Mouse (Mus musculus): Measurements from ENCODE around the gene Vmn2r108. TPM values are rescaled to one million over a fixed set of nuclear protein-coding genes. Genes with fewer than 3 reads are reported as not detected.
"Not testable (repeated sequence)": the region's sequence is repeated elsewhere in the genome, so short reads cannot be mapped to it uniquely, and the experiment has no call there.

Gene Vmn2r108
- 0.07 TPM in 1 of 2 replicates, not detected in the other for polyA plus RNA-seq (2011; ENCODE audit: insufficient read depth, insufficient read length, low read depth, missing spikeins)

DNA sequence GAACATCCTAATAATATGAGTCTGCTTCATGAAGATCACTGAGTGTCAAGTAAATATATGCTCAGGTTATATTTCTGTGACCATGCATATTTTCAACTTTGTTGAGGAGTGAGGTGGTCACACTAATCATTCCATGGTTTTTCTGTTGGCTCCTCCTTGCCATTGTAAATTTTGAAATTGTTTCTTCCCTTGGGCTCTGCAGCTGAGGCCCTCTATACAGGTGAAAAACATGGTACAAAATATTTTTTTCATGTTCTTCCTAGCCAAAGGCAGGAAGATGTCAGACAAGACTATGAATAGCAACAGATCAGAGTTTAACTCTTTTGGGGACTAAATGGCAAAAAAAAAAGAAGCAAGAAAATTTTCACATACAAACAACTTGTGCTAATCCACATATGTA is at the start of gene Vmn2r108:
TSS of gene Vmn2r108 (minus strand) at position 101 of the 400 bp plus-strand sequence.
- no peak within 1 kb of the TSS for H3K27ac ChIP-seq (ENCODE audit: insufficient read depth, low read length)
- no peak for TF ChIP-seq POLR2A (IDR thresholded peaks at IDR 0.05; ENCODE audit: insufficient read depth, low read length)
- TF ChIP-seq EP300 (IDR thresholded peaks at IDR 0.05; ENCODE audit: insufficient read depth, low read depth, low read length): no peak
- TF ChIP-seq CTCF (IDR thresholded peaks at IDR 0.05; ENCODE audit: low read depth, low read length): no peak
- H3K9ac ChIP-seq (ENCODE audit: low read depth, poor library complexity, severe bottlenecking): no peak within 1 kb of the TSS
- H3K4me3 ChIP-seq (ENCODE audit: low read depth, low read length): no peak within 1 kb of the TSS
- no peaks in the 10 kb centered on the region for H3K4me1 ChIP-seq (ENCODE audit: control insufficient read depth, insufficient read depth, low read length)
- H3K36me3 ChIP-seq (ENCODE audit: control insufficient read depth, insufficient read depth, low read length, poor library complexity, severe bottlenecking): no peaks in the 10 kb centered on the region
- no peaks in the 10 kb centered on the region for H3K27me3 ChIP-seq (ENCODE audit: control insufficient read depth, insufficient read depth, low read length, poor library complexity, severe bottlenecking)
- H3K9me3 ChIP-seq (replicated peaks; ENCODE audit: control insufficient read depth, insufficient read depth, low read length, poor library complexity, severe bottlenecking): no peaks in the 10 kb centered on the region

GRCm38 (mm10) chr17:20508247-20508646 is 27.1 kb upstream of the Vmn2r108 start:
- H3K9me3 ChIP-seq (replicated peaks; ENCODE audit: control insufficient read depth, insufficient read depth, low read length, poor library complexity, severe bottlenecking); H3K27me3 ChIP-seq (ENCODE audit: control insufficient read depth, insufficient read depth, low read length, poor library complexity, severe bottlenecking); H3K4me3 ChIP-seq (ENCODE audit: low read depth, low read length); H3K4me1 ChIP-seq (ENCODE audit: control insufficient read depth, insufficient read depth, low read length); H3K36me3 ChIP-seq (ENCODE audit: control insufficient read depth, insufficient read depth, low read length, poor library complexity, severe bottlenecking); H3K9ac ChIP-seq (ENCODE audit: low read depth, poor library complexity, severe bottlenecking); H3K27ac ChIP-seq (ENCODE audit: insufficient read depth, low read length): not testable (repeated sequence)

- Histone ChIP-seq H3K9ac (ENCODE audit: low read depth, poor library complexity, severe bottlenecking) (no peak within 1 kb of the TSS), H3K27me3 (ENCODE audit: control insufficient read depth, insufficient read depth, low read length, poor library complexity, severe bottlenecking) (no peaks in the 10 kb centered on the region), H3K36me3 (ENCODE audit: control insufficient read depth, insufficient read depth, low read length, poor library complexity, severe bottlenecking) (no peaks in the 10 kb centered on the region), H3K4me1 (ENCODE audit: control insufficient read depth, insufficient read depth, low read length) (no peaks in the 10 kb centered on the region), H3K4me3 (ENCODE audit: low read depth, low read length) (no peak within 1 kb of the TSS), H3K9me3 (replicated peaks; ENCODE audit: control insufficient read depth, insufficient read depth, low read length, poor library complexity, severe bottlenecking) (no peaks in the 10 kb centered on the region), H3K27ac (ENCODE audit: insufficient read depth, low read length) (no peak within 1 kb of the TSS)
- TF ChIP-seq CTCF (IDR thresholded peaks at IDR 0.05; ENCODE audit: low read depth, low read length): no peak
- no peak for TF ChIP-seq EP300 (IDR thresholded peaks at IDR 0.05; ENCODE audit: insufficient read depth, low read depth, low read length)
- TF ChIP-seq POLR2A (IDR thresholded peaks at IDR 0.05; ENCODE audit: insufficient read depth, low read length): no peak
Observed at GRCm38 (mm10) chr17:20497858-20498257, 16.7 kb upstream of the Vmn2r108 start, which contains the start of gene Vmn1r225. Gene Vmn1r225 (plus strand): TSS chr17:20498158.

DNA sequence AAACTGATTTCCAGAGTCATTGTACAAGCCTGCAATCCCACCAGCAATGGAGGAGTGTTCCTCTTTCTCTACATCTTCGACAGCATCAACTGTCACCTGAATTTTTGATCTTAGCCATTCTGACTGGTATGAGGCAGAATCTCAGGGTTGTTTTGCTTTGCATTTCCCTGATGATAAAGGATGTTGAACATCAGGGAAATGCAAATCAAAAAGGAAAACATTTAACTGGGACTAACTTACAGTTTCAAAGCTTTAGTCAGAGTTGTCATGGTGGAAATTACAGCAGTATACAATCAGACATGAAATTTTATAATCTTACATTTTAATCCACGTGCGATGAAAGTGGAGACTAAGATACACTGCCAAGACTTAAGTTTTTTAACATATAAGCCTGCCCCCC is 7.8 kb downstream of the Vmn2r108 start:
- no peaks in the 10 kb centered on the region for H3K36me3 ChIP-seq (ENCODE audit: control insufficient read depth, insufficient read depth, low read length, poor library complexity, severe bottlenecking)
- H3K27me3 ChIP-seq (ENCODE audit: control insufficient read depth, insufficient read depth, low read length, poor library complexity, severe bottlenecking): no peaks in the 10 kb centered on the region
- H3K4me1 ChIP-seq (ENCODE audit: control insufficient read depth, insufficient read depth, low read length): no peaks in the 10 kb centered on the region
- no peak overlapping the region for H3K27ac ChIP-seq (ENCODE audit: insufficient read depth, low read length)
- H3K4me3 ChIP-seq (ENCODE audit: low read depth, low read length): no peak overlapping the region
- TF ChIP-seq EP300 (IDR thresholded peaks at IDR 0.05; ENCODE audit: insufficient read depth, low read depth, low read length): no peak
- TF ChIP-seq POLR2A (IDR thresholded peaks at IDR 0.05; ENCODE audit: insufficient read depth, low read length): no peak
- TF ChIP-seq CTCF (IDR thresholded peaks at IDR 0.05; ENCODE audit: low read depth, low read length): no peak
- H3K9ac ChIP-seq (ENCODE audit: low read depth, poor library complexity, severe bottlenecking): no peak overlapping the region
- no peaks in the 10 kb centered on the region for H3K9me3 ChIP-seq (replicated peaks; ENCODE audit: control insufficient read depth, insufficient read depth, low read length, poor library complexity, severe bottlenecking)

DNA sequence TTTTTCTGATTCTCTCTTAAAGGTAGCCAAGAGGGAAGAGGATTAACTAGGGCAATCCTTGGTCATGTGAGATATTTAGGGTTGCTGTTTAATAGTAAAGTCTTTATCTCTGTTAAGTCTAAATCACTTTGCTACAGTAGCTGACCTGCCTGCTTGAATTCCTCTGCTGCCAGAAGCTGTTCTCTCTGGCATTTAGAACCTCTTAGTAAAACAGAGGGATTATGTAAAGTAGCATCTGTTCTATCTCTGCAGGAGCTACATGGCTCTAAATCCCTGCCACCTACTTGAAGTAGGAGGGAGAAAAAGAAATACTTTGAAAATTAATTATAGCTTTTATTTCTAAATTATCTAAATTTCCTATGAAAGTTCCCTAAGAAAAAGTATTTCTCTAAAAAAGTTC is 41.9 kb downstream of the Vmn2r108 start:
- Histone ChIP-seq H3K9me3 (replicated peaks; ENCODE audit: control insufficient read depth, insufficient read depth, low read length, poor library complexity, severe bottlenecking) (no peaks in the 10 kb centered on the region; the same call in 1 of the 2 replicates), H3K27me3 (ENCODE audit: control insufficient read depth, insufficient read depth, low read length, poor library complexity, severe bottlenecking) (no peaks in the 10 kb centered on the region), H3K9ac (ENCODE audit: low read depth, poor library complexity, severe bottlenecking) (no peak overlapping the region), H3K36me3 (ENCODE audit: control insufficient read depth, insufficient read depth, low read length, poor library complexity, severe bottlenecking) (no peaks in the 10 kb centered on the region), H3K27ac (ENCODE audit: insufficient read depth, low read length) (no peak overlapping the region), H3K4me1 (ENCODE audit: control insufficient read depth, insufficient read depth, low read length) (no peaks in the 10 kb centered on the region), H3K4me3 (ENCODE audit: low read depth, low read length) (no peak overlapping the region)
- TF ChIP-seq CTCF (IDR thresholded peaks at IDR 0.05; ENCODE audit: low read depth, low read length): no peak
- TF ChIP-seq EP300 (IDR thresholded peaks at IDR 0.05; ENCODE audit: insufficient read depth, low read depth, low read length): no peak
- no peak for TF ChIP-seq POLR2A (IDR thresholded peaks at IDR 0.05; ENCODE audit: insufficient read depth, low read length)

DNA sequence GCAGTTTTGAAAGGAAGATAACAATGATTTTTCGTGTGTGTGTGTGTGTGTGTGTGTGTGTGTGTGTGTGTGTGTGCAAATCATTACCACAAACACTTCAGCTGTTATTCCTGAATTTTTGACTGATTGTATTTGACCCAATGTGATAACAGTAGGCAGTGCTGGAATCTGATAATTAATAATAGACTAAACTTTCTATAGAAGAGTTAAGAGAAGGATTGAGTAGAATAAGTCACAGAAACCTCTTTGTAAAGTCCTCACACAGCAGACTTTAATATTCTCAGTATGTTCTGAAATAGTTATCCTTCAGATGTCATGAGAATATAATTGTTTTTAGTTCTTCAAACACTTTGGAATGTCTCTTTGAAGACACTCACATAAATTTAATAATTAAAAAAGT is 67.3 kb downstream of the Vmn2r108 start, which contains the start of gene Vmn1r224:
TSS of gene Vmn1r224 (plus strand) at position 301 of the 400 bp plus-strand sequence.
- Histone ChIP-seq H3K9ac (ENCODE audit: low read depth, poor library complexity, severe bottlenecking) (no peak within 1 kb of the TSS), H3K9me3 (replicated peaks; ENCODE audit: control insufficient read depth, insufficient read depth, low read length, poor library complexity, severe bottlenecking) (no peaks in the 10 kb centered on the region), H3K27me3 (ENCODE audit: control insufficient read depth, insufficient read depth, low read length, poor library complexity, severe bottlenecking) (no peaks in the 10 kb centered on the region), H3K4me3 (ENCODE audit: low read depth, low read length) (no peak within 1 kb of the TSS), H3K36me3 (ENCODE audit: control insufficient read depth, insufficient read depth, low read length, poor library complexity, severe bottlenecking) (no peaks in the 10 kb centered on the region), H3K4me1 (ENCODE audit: control insufficient read depth, insufficient read depth, low read length) (no peaks in the 10 kb centered on the region), H3K27ac (ENCODE audit: insufficient read depth, low read length) (no peak within 1 kb of the TSS)
- TF ChIP-seq POLR2A (IDR thresholded peaks at IDR 0.05; ENCODE audit: insufficient read depth, low read length): no peak
- TF ChIP-seq CTCF (IDR thresholded peaks at IDR 0.05; ENCODE audit: low read depth, low read length): no peak
- TF ChIP-seq EP300 (IDR thresholded peaks at IDR 0.05; ENCODE audit: insufficient read depth, low read depth, low read length): no peak

Other genes starting within 250 kb of the Vmn2r108 start
- not detected in 2 replicates for gene Vmn2r105, start 246.3 kb downstream of the Vmn2r108 start, polyA plus RNA-seq (2011; ENCODE audit: insufficient read depth, insufficient read length, low read depth, missing spikeins)
- gene Vmn2r106, start 195.8 kb downstream of the Vmn2r108 start, polyA plus RNA-seq (2011; ENCODE audit: insufficient read depth, insufficient read length, low read depth, missing spikeins): not detected in 2 replicates
- gene Vmn2r107, start 136.1 kb downstream of the Vmn2r108 start, polyA plus RNA-seq (2011; ENCODE audit: insufficient read depth, insufficient read length, low read depth, missing spikeins): not detected in 2 replicates
- gene Vmn1r224, start 67.2 kb downstream of the Vmn2r108 start, polyA plus RNA-seq (2011; ENCODE audit: insufficient read depth, insufficient read length, low read depth, missing spikeins): not detected in 2 replicates
- not detected in 2 replicates for gene Vmn1r225, start 16.8 kb upstream of the Vmn2r108 start, polyA plus RNA-seq (2011; ENCODE audit: insufficient read depth, insufficient read length, low read depth, missing spikeins)
- gene Vmn2r109, start 83.4 kb upstream of the Vmn2r108 start, polyA plus RNA-seq (2011; ENCODE audit: insufficient read depth, insufficient read length, low read depth, missing spikeins): not detected in 2 replicates
- gene Vmn2r110, start 115.1 kb upstream of the Vmn2r108 start, polyA plus RNA-seq (2011; ENCODE audit: insufficient read depth, insufficient read length, low read depth, missing spikeins): not detected in 2 replicates
- gene Fpr-rs3, start 143.5 kb upstream of the Vmn2r108 start, polyA plus RNA-seq (2011; ENCODE audit: insufficient read depth, insufficient read length, low read depth, missing spikeins): not detected in 2 replicates
- not detected in 2 replicates for gene Vmn1r226, start 201.5 kb upstream of the Vmn2r108 start, polyA plus RNA-seq (2011; ENCODE audit: insufficient read depth, insufficient read length, low read depth, missing spikeins)
- gene Vmn1r227, start 248.5 kb upstream of the Vmn2r108 start, polyA plus RNA-seq (2011; ENCODE audit: insufficient read depth, insufficient read length, low read depth, missing spikeins): 0.09 TPM in 1 of 2 replicates, not detected in the other